Mouse (Mus musculus) G1E (cell line): ENCODE data around the gene Pih1d1.

ENCODE experiments used
- CTCF ChIP-seq: IDR thresholded peaks from 2 replicates; pipeline ENCODE4 v1.5.1; 2012; ENCODE audit warnings: low read depth, low read length, inconsistent platforms, mixed read lengths
- GATA1 ChIP-seq: IDR thresholded peaks from 2 replicates; pipeline ENCODE4 v1.6.1; 2012; ENCODE audit warnings: borderline replicate concordance, low read length, inconsistent platforms, mixed read lengths
- GATA2 ChIP-seq: IDR thresholded peaks from 2 replicates; pipeline ENCODE4 v1.6.1; 2012; ENCODE audit warnings: low read depth, low read length, inconsistent platforms, borderline replicate concordance
- POLR2AphosphoS5 ChIP-seq: IDR thresholded peaks from 2 replicates; pipeline ENCODE4 v1.6.1; 2012; ENCODE audit warnings: low read depth, low read length, inconsistent platforms; ENCODE audit not compliant: insufficient replicate concordance
- TAL1 ChIP-seq: conservative IDR thresholded peaks from 2 replicates; pipeline ENCODE4 v1.6.1; 2012; ENCODE audit warnings: low read depth, low read length, inconsistent platforms, mixed read lengths

- TF ChIP-seq CTCF (no peak), POLR2AphosphoS5 (no peak), GATA1 (no peak), TAL1 (no peak), GATA2 (no peak)
These were observed 50.5 kb downstream of the Pih1d1 start, which contains the start of gene Ccdc155 for GRCm38 (mm10) chr7:45204380-45205143.
